Mouse (Mus musculus) kidney, adult 2 months (tissue): ENCODE data around the gene Ddx47.

Experiments
- CTCF ChIP-seq: fragments of 200-500 bp; conservative IDR thresholded peaks from 2 replicates; pipeline ENCODE4 v1.5.1; 2011; ENCODE audit warnings: low read depth, mild to moderate bottlenecking, control low read depth, low read length, moderate library complexity, mixed read lengths; ENCODE audit not compliant: insufficient read depth, insufficient read length
- POLR2A ChIP-seq: fragments of 200-500 bp; IDR thresholded peaks from one replicate; pipeline ENCODE4 v1.6.1; 2011; ENCODE audit warnings: low read depth, low read length, control low read depth

GRCm38 (mm10) chr6:135053789-135054188 lies 42.4 kb downstream of the Ddx47 start:
- TF ChIP-seq CTCF (no peak), POLR2A (no peak)
